Mouse (Mus musculus) forebrain, embryonic 14.5 days (tissue): Measurements from ENCODE around the gene Ppie. TPM values are rescaled to one million over a fixed set of nuclear protein-coding genes. Genes with fewer than 3 reads are reported as not detected.

Experiments
- ATAC-seq: fragments of 200-750 bp; cut with Nextera tagmentation; 2 replicates; pipeline ENCODE4 v1.8.0; 2017; ENCODE audit warnings: mild to moderate bottlenecking, moderate library complexity
- DNase-seq: peaks from one replicate; pipeline ENCODE4 v3.0.0-alpha.2; 2015; ENCODE audit warnings: low spot score
- H3K27ac ChIP-seq: fragments of 300-500 bp; sonication (generic); 2 replicates; pipeline ENCODE4 v1.5.1; 2014; ENCODE audit warnings: low read depth, mild to moderate bottlenecking, control low read depth, low read length, moderate library complexity
- H3K27me3 ChIP-seq: fragments of 300-500 bp; sonication (generic); replicated peaks from 2 replicates; pipeline ENCODE4 v1.6.1; 2014; ENCODE audit warnings: low read length, control low read depth, mixed read lengths; ENCODE audit not compliant: control insufficient read depth, insufficient read depth
- H3K36me3 ChIP-seq: fragments of 300-500 bp; sonication (generic); 2 replicates; pipeline ENCODE4 v1.6.1; 2014; ENCODE audit warnings: low read length, control low read depth; ENCODE audit not compliant: control insufficient read depth, insufficient read depth
- H3K4me1 ChIP-seq: fragments of 300-500 bp; sonication (generic); 2 replicates; pipeline ENCODE4 v1.6.1; 2014; ENCODE audit warnings: antibody characterized with exemption, low read length, control low read depth; ENCODE audit not compliant: control insufficient read depth, insufficient read depth
- H3K4me2 ChIP-seq: fragments of 300-500 bp; sonication (generic); 2 replicates; pipeline ENCODE4 v1.6.1; 2014; ENCODE audit warnings: mild to moderate bottlenecking, control low read depth, low read length
- H3K4me3 ChIP-seq: fragments of 300-500 bp; sonication (generic); 2 replicates; pipeline ENCODE4 v1.5.1; 2014; ENCODE audit warnings: low read depth, low read length, control low read depth
- H3K9ac ChIP-seq: fragments of 300-500 bp; sonication (generic); 2 replicates; pipeline ENCODE4 v1.6.1; 2014; ENCODE audit warnings: mild to moderate bottlenecking, low read length, control low read depth, moderate library complexity
- H3K9me3 ChIP-seq: fragments of 300-500 bp; sonication (generic); replicated peaks from 2 replicates; pipeline ENCODE4 v1.6.1; 2016; ENCODE audit warnings: low read length, control low read depth, mixed read lengths; ENCODE audit not compliant: control insufficient read depth
- WGBS: fragments of 180-500 bp; shearing (Covaris S2); extraction: QIAGEN DNeasy Blood & Tissue Kit; methylation state at CpG from one replicate; pipeline ENCODE4 v1.1.7; 2014; 5-methylcytosine and 5-hydroxymethylcytosine counted together
- polyA plus RNA-seq: library from polyadenylated mRNA; unstranded; fragments of >200 nt; fragmentation: Nextera tagmentation; extraction: Ambion mirVana; gene quantifications from 2 replicates; pipeline ENCODE4 v1.2.1, GENCODE M21; 2014

The Ppie gene
- polyA plus RNA-seq, 1 experiment from 2014 or later, result 88.3 TPM

- ATAC-seq (no peak), DNase-seq (no peak)
- Histone ChIP-seq H3K9me3 (no peaks in the 10 kb centered on the region), H3K36me3 (no peaks in the 10 kb centered on the region), H3K27ac (no peak overlapping the region), H3K4me3 (no peak overlapping the region), H3K4me2 (no peak overlapping the region), H3K4me1 (no peaks in the 10 kb centered on the region), H3K27me3 (no peaks in the 10 kb centered on the region), H3K9ac (no peak overlapping the region)
- WGBS, result 67% methylated on average over 13 of the region's 13 CpGs
These were observed 56.3 kb downstream of the Ppie start for GRCm38 (mm10) chr4:123083323-123083902.

GRCm38 (mm10) chr4:123082283-123083163 lies 57.2 kb downstream of the Ppie start:
- Histone ChIP-seq H3K4me3 (no peak overlapping the region), H3K4me2 (no peak overlapping the region), H3K9me3 (no peaks in the 10 kb centered on the region), H3K36me3 (no peaks in the 10 kb centered on the region), H3K27me3 (no peaks in the 10 kb centered on the region), H3K9ac (no peak overlapping the region), H3K27ac (no peak overlapping the region), H3K4me1 (no peaks in the 10 kb centered on the region)
- peak; percentile 85 for DNase-seq
- WGBS, result 72% methylated on average over 20 of the region's 20 CpGs
- peak; percentile 77 for ATAC-seq

GRCm38 (mm10) chr4:123080791-123081190 lies 59.0 kb downstream of the Ppie start:
- no peak overlapping the region for H3K9ac ChIP-seq
- no peak overlapping the region for H3K4me2 ChIP-seq
- H3K9me3 ChIP-seq, result no peaks in the 10 kb centered on the region
- no peak overlapping the region for H3K27ac ChIP-seq
- H3K36me3 ChIP-seq, result no peaks in the 10 kb centered on the region
- 29% methylated on average over 13 of the region's 13 CpGs for WGBS
- no peak overlapping the region for H3K4me3 ChIP-seq
- no peak for DNase-seq
- H3K27me3 ChIP-seq, result no peaks in the 10 kb centered on the region
- no peak for ATAC-seq
- H3K4me1 ChIP-seq, result no peaks in the 10 kb centered on the region

GRCm38 (mm10) chr4:123078231-123078630 lies 61.5 kb downstream of the Ppie start:
- 84% methylated on average over 4 of the region's 4 CpGs for WGBS

More at GRCm38 (mm10) chr4:123078231-123078630, 61.5 kb downstream of the Ppie start:
- Histone ChIP-seq H3K27me3 (no peaks in the 10 kb centered on the region), H3K36me3 (no peaks in the 10 kb centered on the region), H3K4me2 (no peak overlapping the region), H3K4me1 (no peaks in the 10 kb centered on the region), H3K27ac (no peak overlapping the region), H3K4me3 (no peak overlapping the region), H3K9me3 (no peaks in the 10 kb centered on the region), H3K9ac (no peak overlapping the region)
- ATAC-seq, result no peak
- DNase-seq, result no peak

Other genes starting within 250 kb of the Ppie start
- gene Mfsd2a, start 178.8 kb downstream of the Ppie start, polyA plus RNA-seq, result 31.3 and 36.8 TPM in 2 replicates
- 70.5 and 77.4 TPM in 2 replicates for gene Mycl, start 144.3 kb downstream of the Ppie start, polyA plus RNA-seq
- 29.4 and 32.7 TPM in 2 replicates for gene Trit1, start 123.4 kb downstream of the Ppie start, polyA plus RNA-seq
- gene Bmp8b, start 34.8 kb downstream of the Ppie start, polyA plus RNA-seq, result 0.08 and 0.21 TPM in 2 replicates
- 0.13 and 0.35 TPM in 2 replicates for gene Oxct2b, start 23.7 kb downstream of the Ppie start, polyA plus RNA-seq
- gene Hpcal4, start 43.3 kb upstream of the Ppie start, polyA plus RNA-seq, result 19.9 and 34.7 TPM in 2 replicates
- not detected in 2 replicates for gene Nt5c1a, start 61.6 kb upstream of the Ppie start, polyA plus RNA-seq
- gene Heyl, start 93.6 kb upstream of the Ppie start, polyA plus RNA-seq, result 5.4 and 6.7 TPM in 2 replicates
- 35.6 and 36.3 TPM in 2 replicates for gene Pabpc4, start 122.4 kb upstream of the Ppie start, polyA plus RNA-seq
- gene Oxct2a, start 183.7 kb upstream of the Ppie start, polyA plus RNA-seq, result not detected in 2 replicates
- 0.09 TPM in 1 of 2 replicates, not detected in the other for gene Bmp8a, start 203.3 kb upstream of the Ppie start, polyA plus RNA-seq